Mouse (Mus musculus): ENCODE data around the gene Sema3g. TPM values are rescaled to one million over a fixed set of nuclear protein-coding genes. Genes with fewer than 3 reads are reported as not detected.
A peak's percentile ranks its signal among the peaks of the same experiment; 100 is the strongest.

Sema3g gene
- polyA plus RNA-seq (2015; fragmentation: Nextera tagmentation; extraction: Ambion mirVana) = 4.7 and 5.7 TPM in 2 replicates

- Histone ChIP-seq H3K4me1 (ENCODE audit: insufficient read depth, low read depth, low read length) (no peaks in the 10 kb centered on the region; the same call in 1 of the 2 replicates), H3K4me2 (replicated peaks; ENCODE audit: low read depth, low read length) (peak within 1 kb of the TSS; percentile 28), H3K4me3 (ENCODE audit: low read depth, low read length) (peak within 1 kb of the TSS; percentile 12), H3K36me3 (ENCODE audit: insufficient read depth, low read length) (no peaks in the 10 kb centered on the region), H3K27ac (ENCODE audit: low read length) (no peak within 1 kb of the TSS), H3K9me3 (ENCODE audit: low read length) (no peaks in the 10 kb centered on the region), H3K9ac (replicated peaks; ENCODE audit: low read depth) (peak within 1 kb of the TSS; percentile 20; the same call in 1 of the 2 replicates), H3K27me3 (replicated peaks; ENCODE audit: insufficient read depth, low read length) (no peaks in the 10 kb centered on the region)
- TF ChIP-seq EP300 (IDR thresholded peaks at IDR 0.05) (no peak), CTCF (IDR thresholded peaks at IDR 0.05) (peak; percentile 95)
- ATAC-seq (peak; percentile 89), DNase-seq (ENCODE audit: low spot score) (peak; percentile 93)
- WGBS = 5% methylated on average over 11 of the region's 11 CpGs
Observed at GRCm38 (mm10) chr14:31217666-31218065, at the start of gene Sema3g. Sema3g (plus strand) TSS chr14:31217860.

DNA sequence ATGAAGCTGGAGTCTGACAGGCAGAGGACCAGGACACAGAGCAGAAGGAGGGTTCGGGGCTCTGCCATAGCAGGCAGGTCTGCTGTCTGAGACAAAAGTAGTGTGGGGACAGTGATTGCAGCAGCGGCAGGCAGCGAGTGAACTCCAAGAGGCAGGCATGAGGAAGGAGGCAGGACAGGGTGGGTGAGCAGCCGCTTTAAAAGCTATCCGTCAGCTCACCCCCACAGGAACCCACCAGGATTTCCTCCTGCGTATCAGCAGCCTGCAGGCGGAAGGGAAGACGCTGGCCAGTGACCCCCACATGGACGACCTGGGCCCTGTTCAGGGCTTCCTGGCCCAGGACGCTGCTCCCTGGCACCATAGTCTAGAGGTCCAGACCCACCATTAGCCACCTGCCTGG lies 49.2 kb upstream of the Sema3g start, which contains the start of gene Stab1:
Gene Stab1, minus strand, starts transcription at position 217 of the 400 bp plus-strand sequence.
- WGBS = 23% methylated on average over 10 of the region's 10 CpGs
- Histone ChIP-seq H3K36me3 (ENCODE audit: insufficient read depth, low read length) (peaks cover 28% of the 10 kb centered on the region), H3K4me1 (ENCODE audit: insufficient read depth, low read depth, low read length) (no peaks in the 10 kb centered on the region; the same call in 1 of the 2 replicates), H3K9ac (replicated peaks; ENCODE audit: low read depth) (peak within 1 kb of the TSS; percentile 19; the same call in 1 of the 2 replicates), H3K9me3 (ENCODE audit: low read length) (no peaks in the 10 kb centered on the region), H3K4me3 (ENCODE audit: low read depth, low read length) (peak within 1 kb of the TSS; percentile 31), H3K4me2 (replicated peaks; ENCODE audit: low read depth, low read length) (peak within 1 kb of the TSS; percentile 44), H3K27ac (ENCODE audit: low read length) (peak within 1 kb of the TSS; percentile 62), H3K27me3 (replicated peaks; ENCODE audit: insufficient read depth, low read length) (no peaks in the 10 kb centered on the region)
- ATAC-seq (peak; percentile 66), DNase-seq (ENCODE audit: low spot score) (peak; percentile 62)
- TF ChIP-seq EP300 (IDR thresholded peaks at IDR 0.05) (peak; percentile 79; the same call in 1 of the 2 replicates), CTCF (IDR thresholded peaks at IDR 0.05) (no peak)

DNA sequence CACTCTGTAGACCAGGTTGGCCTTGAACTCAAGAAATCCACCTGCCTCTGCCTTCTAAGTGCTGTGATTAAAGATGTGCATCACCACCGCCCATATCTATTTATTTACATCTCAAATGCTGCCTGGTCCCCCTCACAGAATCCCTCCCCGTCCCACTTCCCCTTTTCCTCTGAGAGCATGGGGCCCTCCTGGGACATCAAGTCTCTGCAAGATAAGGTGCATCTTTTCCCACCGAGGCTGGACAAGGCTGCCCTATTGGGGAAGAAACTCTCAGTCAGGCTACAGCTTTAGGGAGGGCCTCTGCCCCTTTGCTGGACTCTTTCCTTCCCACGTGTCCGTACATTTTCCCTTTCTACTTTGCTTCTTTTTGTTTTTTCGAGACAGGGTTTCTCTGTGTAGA lies 48.2 kb upstream of the Sema3g start:
- 51% methylated on average over 6 of the region's 6 CpGs for WGBS
- Histone ChIP-seq H3K9ac (replicated peaks; ENCODE audit: low read depth) (no peak overlapping the region), H3K27ac (ENCODE audit: low read length) (no peak overlapping the region), H3K27me3 (replicated peaks; ENCODE audit: insufficient read depth, low read length) (no peaks in the 10 kb centered on the region), H3K4me2 (replicated peaks; ENCODE audit: low read depth, low read length) (no peak overlapping the region), H3K36me3 (ENCODE audit: insufficient read depth, low read length) (peaks cover 37% of the 10 kb centered on the region), H3K9me3 (ENCODE audit: low read length) (no peaks in the 10 kb centered on the region), H3K4me3 (ENCODE audit: low read depth, low read length) (no peak overlapping the region), H3K4me1 (ENCODE audit: insufficient read depth, low read depth, low read length) (no peaks in the 10 kb centered on the region; the same call in 1 of the 2 replicates)
- no peak for TF ChIP-seq EP300 (IDR thresholded peaks at IDR 0.05)
- no peak for TF ChIP-seq CTCF (IDR thresholded peaks at IDR 0.05)
- ATAC-seq = no peak
- DNase-seq (ENCODE audit: low spot score) = no peak

DNA sequence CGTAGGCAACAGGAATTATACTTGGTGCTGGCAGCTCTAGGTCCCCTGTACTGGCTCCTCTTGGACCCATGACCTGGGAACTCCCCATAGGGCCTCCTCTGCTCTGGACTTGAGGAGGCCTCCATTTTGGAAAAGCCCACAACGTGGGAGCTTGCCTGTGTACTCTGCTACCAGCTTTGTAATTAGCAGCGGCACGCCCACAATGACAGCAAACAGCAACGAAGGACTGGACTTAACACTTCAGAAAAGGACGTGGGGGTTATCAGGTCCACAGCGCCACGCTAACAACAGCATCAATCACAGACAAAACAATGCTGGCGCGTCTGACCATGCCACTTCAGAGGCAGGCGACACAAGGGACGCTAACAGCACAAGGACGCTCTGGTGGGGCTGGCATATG lies 46.7 kb upstream of the Sema3g start:
- Histone ChIP-seq H3K36me3 (ENCODE audit: insufficient read depth, low read length) (peaks cover 51% of the 10 kb centered on the region), H3K9ac (replicated peaks; ENCODE audit: low read depth) (no peak overlapping the region), H3K27me3 (replicated peaks; ENCODE audit: insufficient read depth, low read length) (no peaks in the 10 kb centered on the region), H3K4me1 (ENCODE audit: insufficient read depth, low read depth, low read length) (no peaks in the 10 kb centered on the region; the same call in 1 of the 2 replicates), H3K9me3 (ENCODE audit: low read length) (no peaks in the 10 kb centered on the region), H3K4me3 (ENCODE audit: low read depth, low read length) (no peak overlapping the region), H3K4me2 (replicated peaks; ENCODE audit: low read depth, low read length) (no peak overlapping the region), H3K27ac (ENCODE audit: low read length) (no peak overlapping the region)
- DNase-seq (ENCODE audit: low spot score) (no peak), ATAC-seq (no peak)
- TF ChIP-seq CTCF (IDR thresholded peaks at IDR 0.05) (no peak), EP300 (IDR thresholded peaks at IDR 0.05) (no peak)
- 80% methylated on average over 13 of the region's 13 CpGs for WGBS

GRCm38 (mm10) chr14:31171386-31171785 lies 46.3 kb upstream of the Sema3g start:
- TF ChIP-seq CTCF (IDR thresholded peaks at IDR 0.05) = no peak
- no peak for TF ChIP-seq EP300 (IDR thresholded peaks at IDR 0.05)
- DNase-seq (ENCODE audit: low spot score) (no peak), ATAC-seq (no peak)
- Histone ChIP-seq H3K27me3 (replicated peaks; ENCODE audit: insufficient read depth, low read length) (no peaks in the 10 kb centered on the region), H3K27ac (ENCODE audit: low read length) (no peak overlapping the region), H3K4me2 (replicated peaks; ENCODE audit: low read depth, low read length) (no peak overlapping the region), H3K9me3 (ENCODE audit: low read length) (no peaks in the 10 kb centered on the region), H3K9ac (replicated peaks; ENCODE audit: low read depth) (no peak overlapping the region), H3K4me1 (ENCODE audit: insufficient read depth, low read depth, low read length) (no peaks in the 10 kb centered on the region; the same call in 1 of the 2 replicates), H3K36me3 (ENCODE audit: insufficient read depth, low read length) (peaks cover 55% of the 10 kb centered on the region), H3K4me3 (ENCODE audit: low read depth, low read length) (no peak overlapping the region)
- WGBS = 89% methylated on average over 11 of the region's 11 CpGs

DNA sequence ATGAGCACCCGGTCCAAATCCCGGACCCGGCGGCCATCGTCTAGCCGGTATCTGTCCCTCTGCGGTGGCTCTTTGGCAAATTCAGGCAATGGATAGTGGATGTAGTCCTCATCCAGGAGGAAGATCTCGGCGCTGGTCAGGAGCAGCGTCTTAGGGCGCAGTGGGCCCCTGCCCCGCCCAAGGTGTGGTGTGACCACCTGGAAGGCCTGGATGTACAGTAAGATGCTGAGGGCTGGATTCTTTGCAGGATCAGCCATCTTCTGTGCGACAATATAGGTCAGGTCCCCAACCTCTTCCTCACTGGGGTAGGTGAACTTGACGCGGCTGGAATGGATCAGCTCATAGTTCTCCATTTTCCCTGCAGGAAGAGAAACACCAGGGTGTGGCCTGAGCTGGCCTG lies 45.8 kb upstream of the Sema3g start:
- Histone ChIP-seq H3K9me3 (ENCODE audit: low read length) (no peaks in the 10 kb centered on the region), H3K4me3 (ENCODE audit: low read depth, low read length) (no peak overlapping the region), H3K4me2 (replicated peaks; ENCODE audit: low read depth, low read length) (no peak overlapping the region), H3K27ac (ENCODE audit: low read length) (no peak overlapping the region), H3K4me1 (ENCODE audit: insufficient read depth, low read depth, low read length) (no peaks in the 10 kb centered on the region; the same call in 1 of the 2 replicates), H3K9ac (replicated peaks; ENCODE audit: low read depth) (no peak overlapping the region), H3K27me3 (replicated peaks; ENCODE audit: insufficient read depth, low read length) (no peaks in the 10 kb centered on the region), H3K36me3 (ENCODE audit: insufficient read depth, low read length) (peaks cover 60% of the 10 kb centered on the region)
- DNase-seq (ENCODE audit: low spot score) = no peak
- TF ChIP-seq CTCF (IDR thresholded peaks at IDR 0.05) (no peak), EP300 (IDR thresholded peaks at IDR 0.05) (no peak)
- no peak for ATAC-seq
- WGBS = 94% methylated on average over 15 of the region's 15 CpGs
